Mouse (Mus musculus): ENCODE data around the gene Frmd4b. TPM values are rescaled to one million over a fixed set of nuclear protein-coding genes. Genes with fewer than 3 reads are reported as not detected.

The Frmd4b gene
- total and polyA plus RNA-seq, 3 experiments, result 7.3 to 18.1 (median 11.9) TPM

GRCm38 (mm10) chr6:97338843-97339242 is 278.5 kb downstream of the Frmd4b start:
- no peak overlapping the region for H3K4me3 ChIP-seq
- H3K27me3 ChIP-seq (ENCODE audit: control insufficient read depth, insufficient read depth, low read length), result no peaks in the 10 kb centered on the region
- 72% methylated on average over 4 of the region's 4 CpGs for WGBS
- intact Hi-C loops (cut with DNase I), result no loop called here
- TF ChIP-seq POLR2A (IDR thresholded peaks at IDR 0.05; ENCODE audit: insufficient read depth, low read depth, low read length), result no peak
- TF ChIP-seq CTCF (IDR thresholded peaks at IDR 0.05), result no peak
- no peak for TF ChIP-seq EP300 (IDR thresholded peaks at IDR 0.05; ENCODE audit: insufficient read depth, low read depth, low read length)
- H3K79me2 ChIP-seq (replicated peaks; ENCODE audit: control insufficient read depth, insufficient read depth, low read length), result no peaks in the 10 kb centered on the region
- H3K27ac ChIP-seq, result no peak overlapping the region
- no peaks in the 10 kb centered on the region for H3K4me1 ChIP-seq (ENCODE audit: control insufficient read depth, insufficient read depth, low read length)
- H3K36me3 ChIP-seq (ENCODE audit: control insufficient read depth, insufficient read depth, low read length), result no peaks in the 10 kb centered on the region
- H3K9ac ChIP-seq (ENCODE audit: low read depth, low read length), result no peak overlapping the region
- DNase-seq, result no peak

DNA sequence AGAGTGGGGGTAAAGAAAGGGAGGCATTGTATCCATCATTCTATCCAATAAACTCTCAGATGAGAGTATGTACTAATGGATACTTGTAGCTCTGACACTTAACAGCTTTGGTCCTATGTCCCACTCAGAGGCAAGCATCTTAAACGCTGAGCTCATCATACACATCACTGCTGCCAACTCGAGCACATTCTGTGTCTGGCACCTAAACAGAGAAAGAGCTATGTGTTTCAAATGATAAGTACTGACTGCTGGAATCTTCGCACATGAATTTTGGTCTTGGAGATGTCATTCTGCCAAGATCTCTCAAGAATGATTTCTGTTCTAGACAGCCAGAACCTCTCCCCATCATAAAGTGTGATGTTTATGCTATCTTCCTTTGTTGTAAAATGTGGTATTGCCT is 284.0 kb downstream of the Frmd4b start:
- no peaks in the 10 kb centered on the region for H3K79me2 ChIP-seq (replicated peaks; ENCODE audit: control insufficient read depth, insufficient read depth, low read length)
- no peak overlapping the region for H3K9ac ChIP-seq (ENCODE audit: low read depth, low read length)
- H3K4me3 ChIP-seq, result no peak overlapping the region
- no peak for DNase-seq
- no peaks in the 10 kb centered on the region for H3K36me3 ChIP-seq (ENCODE audit: control insufficient read depth, insufficient read depth, low read length)
- intact Hi-C loops (cut with DNase I), result no loop called here
- 69% methylated on average over 3 of the region's 3 CpGs for WGBS
- TF ChIP-seq CTCF (IDR thresholded peaks at IDR 0.05) (no peak), EP300 (IDR thresholded peaks at IDR 0.05; ENCODE audit: insufficient read depth, low read depth, low read length) (no peak), POLR2A (IDR thresholded peaks at IDR 0.05; ENCODE audit: insufficient read depth, low read depth, low read length) (no peak)
- no peak overlapping the region for H3K27ac ChIP-seq
- H3K4me1 ChIP-seq (ENCODE audit: control insufficient read depth, insufficient read depth, low read length), result no peaks in the 10 kb centered on the region
- no peaks in the 10 kb centered on the region for H3K27me3 ChIP-seq (ENCODE audit: control insufficient read depth, insufficient read depth, low read length)

- Histone ChIP-seq H3K9ac (ENCODE audit: low read depth, low read length) (no peak overlapping the region), H3K27ac (no peak overlapping the region), H3K4me1 (ENCODE audit: control insufficient read depth, insufficient read depth, low read length) (peaks cover 3% of the 10 kb centered on the region), H3K79me2 (replicated peaks; ENCODE audit: control insufficient read depth, insufficient read depth, low read length) (no peaks in the 10 kb centered on the region), H3K36me3 (ENCODE audit: control insufficient read depth, insufficient read depth, low read length) (no peaks in the 10 kb centered on the region), H3K4me3 (no peak overlapping the region), H3K27me3 (ENCODE audit: control insufficient read depth, insufficient read depth, low read length) (no peaks in the 10 kb centered on the region)
- DNase-seq, result no peak
- intact Hi-C loops (cut with DNase I), result no loop called here
- TF ChIP-seq POLR2A (IDR thresholded peaks at IDR 0.05; ENCODE audit: insufficient read depth, low read depth, low read length), result no peak
- no peak for TF ChIP-seq CTCF (IDR thresholded peaks at IDR 0.05)
- TF ChIP-seq EP300 (IDR thresholded peaks at IDR 0.05; ENCODE audit: insufficient read depth, low read depth, low read length), result no peak
- WGBS, result 90% methylated on average over 4 of the region's 4 CpGs
These were observed 293.4 kb downstream of the Frmd4b start for GRCm38 (mm10) chr6:97323951-97324350.

DNA sequence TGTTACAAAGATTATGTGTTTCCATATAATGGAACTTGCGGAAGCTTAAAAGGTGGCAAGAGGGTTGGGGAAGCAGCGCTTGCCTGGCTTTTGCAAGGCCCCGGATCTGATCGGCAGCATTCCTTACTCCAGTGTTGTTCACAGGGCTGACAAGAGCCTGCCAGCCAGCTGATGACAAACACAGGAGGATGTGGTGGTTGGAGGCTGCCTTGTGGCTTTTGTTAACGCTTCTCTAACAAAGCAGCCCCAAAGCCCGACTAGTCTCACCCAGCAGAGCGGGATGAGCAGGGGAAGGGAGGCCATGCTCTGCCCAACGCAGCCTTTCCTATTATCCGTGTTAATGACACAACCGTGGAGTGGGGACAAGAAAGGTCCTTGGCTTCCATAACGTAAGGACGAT is 295.2 kb downstream of the Frmd4b start:
- H3K4me1 ChIP-seq (ENCODE audit: control insufficient read depth, insufficient read depth, low read length), result peaks cover 3% of the 10 kb centered on the region
- 73% methylated on average over 12 of the region's 12 CpGs for WGBS
- H3K36me3 ChIP-seq (ENCODE audit: control insufficient read depth, insufficient read depth, low read length), result no peaks in the 10 kb centered on the region
- H3K27me3 ChIP-seq (ENCODE audit: control insufficient read depth, insufficient read depth, low read length), result no peaks in the 10 kb centered on the region
- H3K27ac ChIP-seq, result no peak overlapping the region
- no peak for TF ChIP-seq CTCF (IDR thresholded peaks at IDR 0.05)
- TF ChIP-seq EP300 (IDR thresholded peaks at IDR 0.05; ENCODE audit: insufficient read depth, low read depth, low read length), result no peak
- no peak for TF ChIP-seq POLR2A (IDR thresholded peaks at IDR 0.05; ENCODE audit: insufficient read depth, low read depth, low read length)
- no peak for DNase-seq
- H3K4me3 ChIP-seq, result no peak overlapping the region
- H3K9ac ChIP-seq (ENCODE audit: low read depth, low read length), result no peak overlapping the region
- no peaks in the 10 kb centered on the region for H3K79me2 ChIP-seq (replicated peaks; ENCODE audit: control insufficient read depth, insufficient read depth, low read length)
- intact Hi-C loops (cut with DNase I), result no loop called here

DNA sequence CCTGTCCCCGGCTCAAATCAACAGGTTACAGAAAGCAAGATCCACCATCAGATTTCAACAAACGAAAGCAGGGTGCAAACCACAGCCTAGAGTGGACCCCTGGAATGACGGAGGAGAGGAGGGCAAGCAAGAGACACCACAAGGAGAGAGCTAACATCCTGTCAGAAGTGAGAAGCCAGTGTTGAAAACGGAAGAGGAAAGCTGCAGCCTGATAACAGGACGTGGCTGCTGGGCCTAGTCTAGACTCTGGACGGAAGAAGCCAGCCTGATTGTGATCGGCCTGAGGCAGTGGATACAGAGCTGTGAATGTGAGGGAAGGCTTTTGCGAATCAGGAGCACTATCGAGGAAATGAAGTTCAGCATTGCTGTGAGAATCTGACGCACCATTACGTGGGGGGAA is 296.2 kb downstream of the Frmd4b start:
- Histone ChIP-seq H3K27me3 (ENCODE audit: control insufficient read depth, insufficient read depth, low read length) (no peaks in the 10 kb centered on the region), H3K4me1 (ENCODE audit: control insufficient read depth, insufficient read depth, low read length) (peaks cover 3% of the 10 kb centered on the region), H3K27ac (no peak overlapping the region), H3K4me3 (no peak overlapping the region), H3K9ac (ENCODE audit: low read depth, low read length) (no peak overlapping the region), H3K36me3 (ENCODE audit: control insufficient read depth, insufficient read depth, low read length) (no peaks in the 10 kb centered on the region), H3K79me2 (replicated peaks; ENCODE audit: control insufficient read depth, insufficient read depth, low read length) (no peaks in the 10 kb centered on the region)
- TF ChIP-seq POLR2A (IDR thresholded peaks at IDR 0.05; ENCODE audit: insufficient read depth, low read depth, low read length) (no peak), CTCF (IDR thresholded peaks at IDR 0.05) (no peak), EP300 (IDR thresholded peaks at IDR 0.05; ENCODE audit: insufficient read depth, low read depth, low read length) (no peak)
- no peak for DNase-seq
- 31% methylated on average over 11 of the region's 11 CpGs for WGBS
- intact Hi-C loops (cut with DNase I), result no loop called here

DNA sequence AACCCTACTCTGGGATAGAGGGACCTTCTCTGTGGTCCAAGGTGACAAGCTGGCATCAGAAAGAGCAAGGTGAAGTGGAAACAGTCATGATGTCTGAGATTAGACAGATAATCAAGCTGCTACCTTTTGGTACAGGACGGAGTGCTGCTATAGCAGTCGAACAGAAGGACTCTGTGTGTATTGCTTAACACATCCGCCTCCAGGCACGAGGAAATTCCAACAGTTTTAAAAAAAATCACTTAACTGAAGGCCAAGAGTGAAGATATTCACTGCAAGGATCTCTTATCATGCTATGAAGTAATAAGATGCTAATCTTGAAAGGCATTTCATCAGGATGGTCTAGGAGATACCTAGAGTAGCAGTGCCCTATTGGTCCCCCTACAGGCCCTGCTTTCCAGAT is 298.3 kb downstream of the Frmd4b start:
- intact Hi-C loops (cut with DNase I), result no loop called here
- TF ChIP-seq POLR2A (IDR thresholded peaks at IDR 0.05; ENCODE audit: insufficient read depth, low read depth, low read length) (no peak), EP300 (IDR thresholded peaks at IDR 0.05; ENCODE audit: insufficient read depth, low read depth, low read length) (no peak), CTCF (IDR thresholded peaks at IDR 0.05) (no peak)
- WGBS, result 72% methylated on average over 4 of the region's 4 CpGs
- no peaks in the 10 kb centered on the region for H3K79me2 ChIP-seq (replicated peaks; ENCODE audit: control insufficient read depth, insufficient read depth, low read length)
- peaks cover 3% of the 10 kb centered on the region for H3K4me1 ChIP-seq (ENCODE audit: control insufficient read depth, insufficient read depth, low read length)
- no peaks in the 10 kb centered on the region for H3K27me3 ChIP-seq (ENCODE audit: control insufficient read depth, insufficient read depth, low read length)
- DNase-seq, result no peak
- H3K4me3 ChIP-seq, result no peak overlapping the region
- H3K36me3 ChIP-seq (ENCODE audit: control insufficient read depth, insufficient read depth, low read length), result no peaks in the 10 kb centered on the region
- no peak overlapping the region for H3K9ac ChIP-seq (ENCODE audit: low read depth, low read length)
- no peak overlapping the region for H3K27ac ChIP-seq
